Mouse (Mus musculus) MN1 (cell line): ENCODE measurements around the gene Lipc.

Source experiments
- DNase-seq: peaks from one replicate; pipeline ENCODE4 v3.0.0-alpha.2; 2016; ENCODE audit warnings: low spot score

Lipc gene

GRCm38 (mm10) chr9:70818739-70819138, 133.3 kb downstream of the Lipc start:
- no peak for DNase-seq

- no peak for DNase-seq
Observed at GRCm38 (mm10) chr9:70817396-70817795, 134.6 kb downstream of the Lipc start.

DNA sequence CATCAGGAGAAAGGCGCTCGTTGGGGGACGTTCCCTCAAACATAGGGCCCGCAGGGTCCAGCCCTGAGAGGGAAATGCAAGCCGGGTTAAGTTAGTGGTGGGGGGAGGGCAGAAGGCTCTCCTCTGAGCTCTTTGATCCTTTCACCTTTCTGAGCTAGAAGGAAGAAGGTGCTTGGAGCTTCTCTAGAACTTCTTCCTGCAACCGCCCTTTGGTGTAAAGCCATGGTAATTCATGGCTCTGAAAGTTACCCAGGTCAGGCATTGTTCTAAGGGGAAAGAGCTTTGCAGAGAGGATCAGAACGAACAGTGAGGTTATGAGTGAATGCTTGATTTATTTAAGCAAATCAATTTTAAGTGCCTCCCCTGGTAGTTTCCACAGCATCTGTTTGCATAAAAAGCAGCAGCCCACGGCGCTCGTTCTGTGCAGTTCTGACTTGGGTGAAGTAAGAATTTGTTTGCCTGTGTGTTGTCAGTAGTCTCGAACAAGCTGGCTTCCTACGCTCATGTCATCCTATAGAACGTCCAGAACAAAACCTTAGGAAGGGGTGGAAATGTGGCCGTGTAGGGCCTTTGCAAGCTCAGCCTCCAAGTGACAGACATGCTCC, 135.2 kb downstream of the Lipc start:
- no peak for DNase-seq

DNA sequence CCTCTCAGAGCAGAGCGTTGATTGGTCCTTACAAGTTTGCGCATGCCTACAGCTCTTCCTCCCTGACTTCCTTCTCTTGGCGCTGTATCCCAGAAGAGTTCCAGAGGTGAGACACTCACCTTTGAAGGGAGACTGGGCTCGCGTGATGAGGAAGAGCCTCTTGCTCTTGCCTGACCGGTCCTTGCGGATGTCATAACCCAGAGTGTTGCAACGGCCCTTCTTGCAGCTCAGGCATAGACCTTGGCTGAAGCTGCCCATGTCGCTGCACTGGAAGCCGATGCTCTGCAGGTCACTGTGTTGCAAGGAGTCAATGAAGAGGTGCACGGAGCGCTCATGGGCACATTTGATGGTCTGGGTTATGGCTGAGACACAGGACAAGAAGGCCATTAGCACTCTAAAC, 139.5 kb downstream of the Lipc start:
- DNase-seq = no peak

DNA sequence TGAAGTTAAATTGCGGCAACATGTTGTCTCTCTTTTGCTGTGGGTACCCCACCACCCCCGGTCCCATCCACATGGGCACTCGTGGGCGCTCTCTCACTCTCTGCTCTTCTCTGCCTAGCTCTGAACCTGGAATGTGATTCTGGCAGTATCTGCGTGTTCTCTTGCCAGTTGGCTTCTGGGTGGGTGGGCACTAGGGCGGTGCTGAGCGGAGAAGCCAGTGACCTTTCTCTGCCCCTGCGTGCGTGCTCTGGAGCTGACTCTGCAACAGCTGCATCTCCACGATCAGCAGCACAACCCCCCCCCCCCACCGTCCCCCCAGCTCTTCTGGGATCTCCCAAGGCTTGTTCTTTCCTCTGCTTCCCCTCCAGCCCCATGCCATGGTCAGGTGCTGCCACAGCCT, 144.3 kb downstream of the Lipc start:
- DNase-seq = no peak

GRCm38 (mm10) chr9:70806069-70806468, 146.0 kb downstream of the Lipc start:
- DNase-seq = peak; percentile 22

DNA sequence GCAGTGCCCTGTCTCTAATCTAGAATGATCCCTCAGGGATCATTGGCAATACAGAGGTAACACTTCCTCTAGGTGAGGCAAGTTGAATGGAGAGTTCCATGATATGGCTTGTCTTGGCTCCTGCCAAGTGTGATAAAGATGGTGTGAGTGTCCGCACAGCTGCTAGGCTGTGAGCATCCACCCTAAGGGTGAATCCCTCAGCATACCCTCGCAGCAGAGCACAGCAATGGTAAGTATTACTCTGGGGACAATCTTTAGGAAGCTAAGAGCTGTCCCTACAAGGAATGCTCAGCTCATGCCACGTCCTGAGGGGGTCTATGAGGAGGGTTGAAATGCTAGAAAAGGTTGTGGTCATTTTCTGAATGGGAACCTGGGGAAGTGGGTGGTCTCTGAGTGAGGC, 149.2 kb downstream of the Lipc start:
- DNase-seq = no peak

GRCm38 (mm10) chr9:70801761-70802160, 150.3 kb downstream of the Lipc start:
- DNase-seq = no peak

GRCm38 (mm10) chr9:70800588-70801315, 151.3 kb downstream of the Lipc start:
- no peak for DNase-seq

DNA sequence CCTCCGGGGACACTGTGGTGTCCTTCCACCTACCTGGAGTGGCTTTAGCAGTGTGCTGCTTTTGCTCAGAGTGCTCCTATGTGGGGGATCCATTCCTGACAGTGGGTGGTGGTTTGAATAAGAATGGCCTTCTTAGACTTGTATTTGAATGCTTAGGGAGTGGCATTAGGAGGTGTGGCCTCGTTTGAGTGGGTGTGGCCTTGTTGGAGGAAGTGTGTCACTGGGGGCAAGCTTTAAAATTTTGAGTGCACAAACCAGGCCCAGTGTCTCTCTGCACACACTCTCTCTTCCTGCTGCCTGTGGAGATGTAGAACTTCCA, 156.6 kb downstream of the Lipc start:
- no peak for DNase-seq

- no peak for DNase-seq
Observed at GRCm38 (mm10) chr9:70794643-70795438, 157.2 kb downstream of the Lipc start.

GRCm38 (mm10) chr9:70790621-70791020, 161.4 kb downstream of the Lipc start:
- DNase-seq = no peak

- no peak for DNase-seq
Observed at GRCm38 (mm10) chr9:70788705-70789104, 163.3 kb downstream of the Lipc start.

DNA sequence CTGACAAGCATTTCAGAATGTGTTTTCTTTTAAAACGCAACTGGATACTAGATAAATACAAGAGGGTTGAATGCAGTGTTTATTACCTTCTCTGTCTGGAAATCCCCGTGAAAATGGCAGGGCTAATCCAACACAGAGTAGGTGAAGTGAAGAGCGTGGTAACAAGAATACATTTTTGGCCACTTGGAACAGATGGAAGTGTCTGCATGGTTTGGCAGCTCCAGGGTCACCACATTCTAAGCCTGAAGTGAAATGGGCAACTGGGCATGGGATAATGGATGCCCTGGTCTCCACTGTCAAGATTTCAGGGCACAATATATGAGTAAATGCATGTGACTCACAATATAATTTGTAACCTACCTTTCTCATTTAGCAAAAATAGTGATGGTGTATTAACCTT, 169.8 kb downstream of the Lipc start:
- no peak for DNase-seq

- no peak for DNase-seq
Observed at GRCm38 (mm10) chr9:70775517-70775916, 176.5 kb downstream of the Lipc start.

DNA sequence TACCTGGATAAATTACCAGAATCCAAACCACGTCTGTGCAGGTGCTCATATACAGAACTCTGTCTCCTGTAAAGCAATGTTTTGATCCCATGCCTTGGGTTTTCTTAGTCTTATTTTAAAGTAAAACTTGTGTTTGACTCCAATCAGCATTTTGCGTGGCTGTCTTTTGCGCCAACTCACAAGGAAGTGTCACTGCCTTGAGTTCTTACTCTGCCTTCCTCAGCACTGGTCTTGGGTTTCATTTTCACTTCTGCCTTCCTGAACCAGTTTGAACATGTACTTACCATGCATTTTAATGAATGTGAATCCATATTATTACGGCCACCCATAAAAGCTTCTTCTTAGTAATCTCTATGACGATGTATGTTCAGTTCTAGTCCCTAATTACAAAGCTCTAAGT, 191.1 kb downstream of the Lipc start:
- no peak for DNase-seq

DNA sequence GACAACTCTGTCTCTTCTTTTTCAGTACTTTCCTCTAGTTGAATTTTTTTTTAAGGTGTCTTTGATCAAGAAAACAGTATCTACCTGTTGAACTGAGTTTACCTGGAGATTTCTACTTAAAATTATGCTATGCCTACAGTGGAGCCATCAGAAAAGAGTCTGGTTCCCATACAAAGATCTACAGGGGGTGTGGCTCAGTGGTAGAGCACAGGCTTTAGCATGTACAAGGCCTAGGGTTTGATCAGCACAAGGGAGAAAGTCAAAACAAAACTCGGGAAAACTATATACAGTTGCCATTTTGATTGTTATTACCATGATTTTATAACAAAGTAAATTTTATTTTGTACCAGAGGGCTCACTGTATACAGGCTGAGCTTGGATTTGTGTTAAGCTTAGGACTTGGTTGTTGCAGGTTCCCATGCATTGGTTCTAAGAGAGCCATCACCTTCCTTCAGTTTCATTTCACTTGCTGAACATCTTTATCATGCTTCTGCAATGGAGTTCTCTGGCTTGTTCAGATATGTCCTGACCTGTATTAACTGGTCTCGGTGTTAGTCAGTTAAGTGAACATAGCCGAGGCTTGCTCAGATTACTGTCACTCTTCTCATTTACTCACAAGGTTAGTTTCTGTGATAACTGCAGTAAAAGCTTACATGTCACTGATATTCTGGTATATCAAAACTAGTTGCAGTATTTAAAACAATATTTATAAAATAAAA, 200.4 kb downstream of the Lipc start:
- no peak for DNase-seq
